Mouse (Mus musculus) neural tube, embryonic 12.5 days (tissue): ENCODE results near the gene Akip1. TPM values are rescaled to one million over a fixed set of nuclear protein-coding genes. Genes with fewer than 3 reads are reported as not detected.

Source experiments
- ATAC-seq: fragments of 200-750 bp; cut with Nextera tagmentation; 2 replicates; pipeline ENCODE4 v1.8.0; 2017; ENCODE audit warnings: low read depth, mild to moderate bottlenecking, moderate TSS enrichment, moderate library complexity; ENCODE audit not compliant: low FRiP score
- H3K27ac ChIP-seq: fragments of 300-500 bp; sonication (generic); 2 replicates; pipeline ENCODE4 v1.5.1; 2016
- H3K27me3 ChIP-seq: fragments of 300-500 bp; sonication (generic); replicated peaks from 2 replicates; pipeline ENCODE4 v1.6.1; 2016; ENCODE audit warnings: mild to moderate bottlenecking
- H3K36me3 ChIP-seq: fragments of 300-500 bp; sonication (generic); 2 replicates; pipeline ENCODE4 v1.6.1; 2016; ENCODE audit warnings: mild to moderate bottlenecking
- H3K4me1 ChIP-seq: fragments of 300-500 bp; sonication (generic); 2 replicates; pipeline ENCODE4 v1.6.1; 2016
- H3K4me2 ChIP-seq: fragments of 300-500 bp; sonication (generic); replicated peaks from 2 replicates; pipeline ENCODE4 v1.6.1; 2016; ENCODE audit warnings: mild to moderate bottlenecking
- H3K4me3 ChIP-seq: fragments of 300-500 bp; sonication (generic); 2 replicates; pipeline ENCODE4 v1.5.1; 2016
- H3K9ac ChIP-seq: fragments of 300-500 bp; sonication (generic); 2 replicates; pipeline ENCODE4 v1.6.1; 2016; ENCODE audit warnings: mild to moderate bottlenecking
- H3K9me3 ChIP-seq: fragments of 300-500 bp; sonication (generic); 2 replicates; pipeline ENCODE4 v1.6.1; 2016; ENCODE audit warnings: mild to moderate bottlenecking
- WGBS: fragments of 180-500 bp; shearing (Covaris S2); methylation state at CpG from one replicate; pipeline ENCODE4 v1.1.7; 2016; 5-methylcytosine and 5-hydroxymethylcytosine counted together
- polyA plus RNA-seq: library from polyadenylated mRNA; unstranded; fragments of >200 nt; fragmentation: Nextera tagmentation; extraction: Ambion mirVana; gene quantifications from 2 replicates; pipeline ENCODE4 v1.2.1, GENCODE M21; 2016

Akip1 gene
- polyA plus RNA-seq, 1 experiment from 2014 or later, result 16.1 TPM

DNA sequence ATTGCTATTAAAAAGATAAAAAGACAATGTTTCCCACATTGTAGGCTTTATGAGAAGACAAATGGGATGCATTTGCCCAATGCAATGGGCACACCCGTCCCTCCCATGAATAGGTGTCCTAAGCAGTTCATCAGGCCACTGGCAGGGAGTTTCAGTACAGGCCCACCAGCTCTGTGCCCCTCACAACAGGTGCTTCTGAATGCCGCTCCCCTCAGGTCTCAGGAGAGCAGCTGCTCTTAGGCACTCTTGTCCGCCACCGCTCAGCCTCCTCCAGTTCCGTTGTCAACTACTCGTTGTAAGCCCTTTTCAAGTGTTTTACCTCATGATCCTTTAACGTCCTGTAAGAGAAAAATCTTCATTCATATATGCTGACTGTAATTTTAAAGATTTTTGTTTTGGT is 8.7 kb downstream of the Akip1 start:
- no peak for ATAC-seq
- Histone ChIP-seq H3K4me1 (no peaks in the 10 kb centered on the region), H3K27ac (no peak overlapping the region), H3K36me3 (peaks cover 31% of the 10 kb centered on the region), H3K9me3 (no peaks in the 10 kb centered on the region), H3K27me3 (no peaks in the 10 kb centered on the region), H3K4me2 (no peak overlapping the region), H3K4me3 (no peak overlapping the region), H3K9ac (no peak overlapping the region)
- whole genome bisulfite sequencing, result 81% methylated on average over 7 of the region's 7 CpGs

- H3K4me3 ChIP-seq, result no peak overlapping the region
- no peaks in the 10 kb centered on the region for H3K4me1 ChIP-seq
- no peaks in the 10 kb centered on the region for H3K9me3 ChIP-seq
- no peak overlapping the region for H3K27ac ChIP-seq
- 86% methylated on average over 2 of the region's 2 CpGs for WGBS
- no peak for ATAC-seq
- H3K9ac ChIP-seq, result no peak overlapping the region
- H3K27me3 ChIP-seq, result no peaks in the 10 kb centered on the region
- H3K36me3 ChIP-seq, result peaks cover 28% of the 10 kb centered on the region
- H3K4me2 ChIP-seq, result no peak overlapping the region
Measured at GRCm38 (mm10) chr7:109713434-109713982, 10.0 kb downstream of the Akip1 start.

- 65% methylated on average over 9 of the region's 9 CpGs for WGBS
- no peaks in the 10 kb centered on the region for H3K4me1 ChIP-seq
- no peaks in the 10 kb centered on the region for H3K9me3 ChIP-seq
- H3K36me3 ChIP-seq, result no peaks in the 10 kb centered on the region
- no peak overlapping the region for H3K4me3 ChIP-seq
- no peak overlapping the region for H3K27ac ChIP-seq
- H3K27me3 ChIP-seq, result no peaks in the 10 kb centered on the region
- H3K9ac ChIP-seq, result no peak overlapping the region
- no peak for ATAC-seq
- H3K4me2 ChIP-seq, result no peak overlapping the region
Measured at GRCm38 (mm10) chr7:109719286-109719685, 15.8 kb downstream of the Akip1 start.

DNA sequence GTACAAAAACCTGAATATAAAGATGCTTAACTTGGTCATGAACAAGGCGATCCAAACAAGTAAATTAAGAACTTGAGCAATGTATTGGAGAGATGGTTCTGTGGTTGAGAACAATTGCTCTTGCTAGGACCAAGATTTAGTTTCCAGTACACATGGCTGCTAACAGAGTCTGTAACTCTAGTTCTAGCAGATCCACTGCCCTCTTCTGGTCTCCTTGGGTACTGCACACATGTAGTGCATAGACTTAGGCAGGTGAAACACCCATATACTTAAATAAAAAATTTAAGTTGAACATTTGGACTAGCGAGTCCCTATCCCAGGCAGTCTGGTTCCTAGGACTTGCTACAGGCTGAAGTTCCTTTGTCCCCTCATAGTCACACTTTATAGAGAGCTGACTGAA is 19.1 kb downstream of the Akip1 start:
- no peak for ATAC-seq
- H3K4me1 ChIP-seq, result no peaks in the 10 kb centered on the region
- H3K9me3 ChIP-seq, result no peaks in the 10 kb centered on the region
- no peak overlapping the region for H3K9ac ChIP-seq
- H3K4me2 ChIP-seq, result no peak overlapping the region
- 93% methylated on average over 2 of the region's 2 CpGs for WGBS
- no peak overlapping the region for H3K27ac ChIP-seq
- no peaks in the 10 kb centered on the region for H3K36me3 ChIP-seq
- no peaks in the 10 kb centered on the region for H3K27me3 ChIP-seq
- no peak overlapping the region for H3K4me3 ChIP-seq

GRCm38 (mm10) chr7:109723114-109723513 is 19.6 kb downstream of the Akip1 start:
- 96% methylated on average over 8 of the region's 8 CpGs for WGBS
- no peak overlapping the region for H3K9ac ChIP-seq

DNA sequence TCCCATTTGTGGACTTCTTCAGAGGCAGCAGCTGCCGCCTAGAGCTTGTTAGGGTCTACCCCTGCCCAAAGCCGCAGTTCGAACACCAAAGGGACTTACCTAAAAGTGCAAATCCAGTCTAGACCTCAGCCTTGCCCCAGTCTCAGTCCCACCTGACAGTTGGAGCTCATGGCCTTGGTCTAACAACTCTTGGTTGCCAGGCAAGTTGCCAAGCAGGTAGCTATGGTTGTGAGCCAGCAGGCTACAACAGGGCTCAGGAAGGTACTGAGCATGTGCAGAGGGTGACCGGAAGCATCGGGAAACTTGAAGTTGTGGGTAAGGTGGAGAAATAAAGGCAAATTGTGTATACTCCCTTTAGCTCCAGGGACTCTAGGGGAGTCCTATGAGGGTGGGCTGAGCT is 20.2 kb downstream of the Akip1 start, which contains the start of gene BC051019:
TSS of gene BC051019 (minus strand) at position 154 of the 400 bp plus-strand sequence.
- ATAC-seq, result no peak
- Histone ChIP-seq H3K9me3 (no peaks in the 10 kb centered on the region), H3K4me3 (no peak within 1 kb of the TSS), H3K9ac (no peak within 1 kb of the TSS), H3K27ac (no peak within 1 kb of the TSS), H3K4me1 (no peaks in the 10 kb centered on the region), H3K36me3 (no peaks in the 10 kb centered on the region), H3K27me3 (no peaks in the 10 kb centered on the region), H3K4me2 (no peak within 1 kb of the TSS)
- WGBS, result 95% methylated on average over 5 of the region's 5 CpGs

More at GRCm38 (mm10) chr7:109723114-109723513, 19.6 kb downstream of the Akip1 start:
- Histone ChIP-seq H3K4me2 (no peak overlapping the region), H3K4me1 (no peaks in the 10 kb centered on the region), H3K27me3 (no peaks in the 10 kb centered on the region), H3K9me3 (no peaks in the 10 kb centered on the region), H3K27ac (no peak overlapping the region), H3K4me3 (no peak overlapping the region), H3K36me3 (no peaks in the 10 kb centered on the region)
- ATAC-seq, result no peak

- WGBS, result 89% methylated on average over 5 of the region's 5 CpGs
- H3K4me3 ChIP-seq, result no peak within 1 kb of the TSS
- no peak within 1 kb of the TSS for H3K9ac ChIP-seq
- H3K27me3 ChIP-seq, result no peaks in the 10 kb centered on the region
- no peaks in the 10 kb centered on the region for H3K9me3 ChIP-seq
- ATAC-seq, result no peak
- no peaks in the 10 kb centered on the region for H3K4me1 ChIP-seq
- H3K4me2 ChIP-seq, result no peak within 1 kb of the TSS
- peaks cover 11% of the 10 kb centered on the region; the same call in 1 of the 2 replicates for H3K36me3 ChIP-seq
- H3K27ac ChIP-seq, result no peak within 1 kb of the TSS
Measured at GRCm38 (mm10) chr7:109731626-109732025, 28.1 kb downstream of the Akip1 start, which contains the start of gene Ascl3. Gene Ascl3, minus strand, starts transcription at chr7:109731726.

DNA sequence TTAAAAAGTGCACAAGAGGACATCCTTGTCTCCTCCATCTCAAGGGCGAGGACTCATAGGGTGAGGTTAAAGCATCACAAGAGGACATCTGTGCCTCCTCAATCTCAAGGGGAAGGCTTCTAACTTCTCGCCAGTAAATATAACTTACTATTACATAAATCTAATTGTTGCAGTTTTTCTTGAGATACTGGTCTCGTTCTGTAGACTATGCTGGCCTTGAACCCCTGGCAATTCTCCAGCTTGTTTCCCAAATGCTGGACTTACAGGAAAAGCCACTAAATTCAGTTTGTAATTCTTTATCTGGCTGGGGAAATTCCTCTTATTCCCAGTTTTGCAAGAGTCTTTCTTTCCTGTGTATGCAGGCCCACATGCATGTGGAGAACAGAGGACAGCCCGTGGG is 31.3 kb downstream of the Akip1 start:
- H3K4me2 ChIP-seq, result no peak overlapping the region
- no peak overlapping the region for H3K4me3 ChIP-seq
- H3K27ac ChIP-seq, result no peak overlapping the region
- H3K36me3 ChIP-seq, result peaks cover 28% of the 10 kb centered on the region
- H3K4me1 ChIP-seq, result no peaks in the 10 kb centered on the region
- 93% methylated on average over 4 of the region's 4 CpGs for WGBS
- no peak for ATAC-seq
- H3K9ac ChIP-seq, result no peak overlapping the region
- H3K27me3 ChIP-seq, result no peaks in the 10 kb centered on the region
- no peaks in the 10 kb centered on the region for H3K9me3 ChIP-seq

DNA sequence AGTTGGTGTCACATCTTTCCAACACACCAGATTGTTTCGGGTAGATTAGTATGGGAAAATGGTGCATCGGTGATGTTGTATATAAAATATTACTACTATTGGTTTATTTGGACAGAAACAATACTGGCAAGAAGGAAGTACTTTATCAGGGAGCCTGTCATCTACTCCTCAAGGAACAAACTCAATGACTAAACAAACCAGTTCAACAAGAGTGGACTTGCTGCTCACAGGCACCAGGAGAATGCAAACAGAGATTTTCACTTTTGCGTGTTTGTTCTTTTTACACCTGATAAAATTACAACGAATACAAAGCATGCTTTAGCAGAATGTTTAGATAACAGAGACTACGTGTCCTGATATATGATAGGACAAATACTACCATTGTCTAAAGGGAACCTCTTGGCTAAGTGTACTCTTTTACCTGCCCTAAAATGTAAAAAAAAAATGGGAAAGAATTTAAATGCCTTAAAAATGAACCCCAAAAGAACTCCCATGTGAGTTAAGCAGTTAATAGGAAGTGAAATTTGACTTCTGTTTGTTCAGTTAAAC is 36.4 kb downstream of the Akip1 start:
- 91% methylated on average over 5 of the region's 5 CpGs for WGBS
- ATAC-seq, result no peak
- Histone ChIP-seq H3K4me1 (no peaks in the 10 kb centered on the region), H3K4me2 (no peak overlapping the region), H3K4me3 (no peak overlapping the region), H3K9me3 (no peaks in the 10 kb centered on the region), H3K36me3 (peaks cover 54% of the 10 kb centered on the region), H3K27ac (no peak overlapping the region), H3K27me3 (no peaks in the 10 kb centered on the region), H3K9ac (no peak overlapping the region)

DNA sequence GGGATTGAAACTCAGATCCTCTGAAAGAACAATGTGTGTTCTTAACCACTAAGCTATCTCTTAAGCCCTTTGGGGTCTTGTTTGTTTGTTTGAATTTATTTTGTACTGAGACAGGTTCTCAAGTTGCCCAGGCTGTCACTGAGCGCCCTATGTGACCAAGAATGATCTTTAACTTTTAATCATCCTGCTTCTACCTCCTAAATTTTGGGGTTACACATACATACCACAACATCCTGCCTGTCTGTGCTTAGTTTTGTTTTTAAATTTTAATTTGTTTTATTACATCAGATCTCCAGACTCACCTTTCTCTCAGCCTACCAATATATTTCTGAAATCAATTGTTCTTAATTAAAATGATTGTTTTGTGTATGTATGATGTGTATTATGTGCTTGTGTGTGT is 37.6 kb downstream of the Akip1 start:
- no peak overlapping the region for H3K4me3 ChIP-seq
- WGBS, result 85% methylated on average over 1 of the region's 1 CpGs
- no peaks in the 10 kb centered on the region for H3K27me3 ChIP-seq
- peaks cover 54% of the 10 kb centered on the region for H3K36me3 ChIP-seq
- no peak for ATAC-seq
- H3K27ac ChIP-seq, result no peak overlapping the region
- H3K4me2 ChIP-seq, result no peak overlapping the region
- no peaks in the 10 kb centered on the region for H3K9me3 ChIP-seq
- no peaks in the 10 kb centered on the region for H3K4me1 ChIP-seq
- H3K9ac ChIP-seq, result no peak overlapping the region

DNA sequence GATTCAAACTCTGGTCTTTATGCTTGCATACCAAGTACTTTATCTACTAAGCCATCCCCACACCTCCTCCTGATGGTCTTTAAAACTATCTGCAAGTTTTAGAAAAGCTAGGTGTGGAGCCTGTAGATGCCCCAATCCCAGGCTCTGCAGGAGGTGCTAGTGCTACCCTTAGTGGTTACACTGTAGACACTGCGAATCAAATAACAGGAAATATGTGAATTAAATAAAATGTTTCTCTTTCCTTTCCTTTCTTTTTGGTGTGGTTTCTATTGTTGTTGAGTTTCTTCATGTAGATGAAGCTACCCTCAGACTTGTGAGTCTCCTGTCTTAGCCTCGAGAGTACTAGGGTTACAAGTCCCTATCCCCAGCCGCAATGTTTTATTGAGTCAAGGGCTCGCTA is 38.2 kb downstream of the Akip1 start:
- WGBS, result 86% methylated on average over 4 of the region's 4 CpGs

DNA sequence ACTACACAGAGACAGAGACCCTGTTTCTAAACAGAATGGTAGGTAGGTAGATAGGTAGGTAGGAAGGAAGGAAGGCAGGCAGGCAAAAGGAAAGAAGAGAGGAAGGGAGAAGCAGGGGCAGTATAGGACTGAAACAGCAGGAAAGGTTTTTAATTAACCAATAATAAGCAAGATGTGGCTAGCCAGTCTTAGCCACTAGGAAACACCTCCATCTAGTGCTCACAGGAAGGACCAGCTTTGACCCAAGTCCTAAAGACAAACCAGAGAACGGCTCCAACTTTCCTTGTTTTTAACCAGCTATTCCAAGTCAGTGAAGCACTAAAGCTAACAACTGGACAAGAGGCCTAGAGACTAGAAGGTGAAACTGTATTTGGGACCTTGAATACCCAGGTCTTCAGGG is 44.3 kb downstream of the Akip1 start:
- no peaks in the 10 kb centered on the region for H3K9me3 ChIP-seq
- WGBS, result 64% methylated on average over 1 of the region's 1 CpGs
- H3K36me3 ChIP-seq, result peaks cover 30% of the 10 kb centered on the region
- H3K27ac ChIP-seq, result no peak overlapping the region
- no peak overlapping the region for H3K9ac ChIP-seq
- H3K4me1 ChIP-seq, result peaks cover 7% of the 10 kb centered on the region
- no peak overlapping the region for H3K4me3 ChIP-seq
- H3K4me2 ChIP-seq, result no peak overlapping the region
- H3K27me3 ChIP-seq, result no peaks in the 10 kb centered on the region
- ATAC-seq, result no peak

More for the DNA sequence above, 38.2 kb downstream of the Akip1 start:
- Histone ChIP-seq H3K4me1 (no peaks in the 10 kb centered on the region), H3K36me3 (peaks cover 52% of the 10 kb centered on the region), H3K4me3 (no peak overlapping the region), H3K4me2 (no peak overlapping the region), H3K9ac (no peak overlapping the region), H3K27ac (no peak overlapping the region), H3K9me3 (no peaks in the 10 kb centered on the region), H3K27me3 (no peaks in the 10 kb centered on the region)
- no peak for ATAC-seq
